ENCODE assay signal across 35 mouse cellular contexts in genomic region chr14:115081728-115082502, GRCm38 (mm10). TPM values are rescaled to one million over a fixed set of nuclear protein-coding genes. Genes with fewer than 3 reads are reported as not detected.
DNase-seq lines count a peak whose midpoint lies in the region; ATAC-seq lines count a peak whose summit lies in the region.
"Had no signal": no experiment of that assay in that cellular context is flagged by ENCODE, and none has a peak within 500 bp of the region (broad histone marks: within the 10 kb centered on the region; RNA-seq: fewer than 3 reads in every experiment).

No protein-coding gene starts in this region.

- H3K4me1 ChIP-seq in embryonic facial prominence, embryonic 14.5 days (ENCODE audit: control insufficient read depth, insufficient read depth, low read length) = no peaks in the 10 kb centered on the region
- no peaks in the 10 kb centered on the region for H3K4me1 ChIP-seq in embryonic facial prominence, embryonic 10.5 days
- no peaks in the 10 kb centered on the region for H3K4me1 ChIP-seq in hindbrain, embryonic 16.5 days (ENCODE audit: control insufficient read depth, insufficient read depth, low read depth, low read length)
- no peaks in the 10 kb centered on the region for H3K4me1 ChIP-seq in hindbrain, embryonic 14.5 days (replicated peaks; ENCODE audit: control insufficient read depth, insufficient read depth, low read length)
- H3K4me1 ChIP-seq in midbrain, embryonic 12.5 days = no peaks in the 10 kb centered on the region; the same call in 1 of the 2 replicates
- peaks cover 4% of the 10 kb centered on the region for H3K4me1 ChIP-seq in midbrain, embryonic 10.5 days
- H3K4me1 ChIP-seq in midbrain, embryonic 16.5 days (ENCODE audit: control insufficient read depth, insufficient read depth, low read length) = 0 out of 2 replicates have a peak, but pooled peaks cover 2% of the 10 kb centered on the region
- H3K4me1 ChIP-seq: embryonic facial prominence, embryonic 12.5 days; heart, embryonic 10.5 days; heart, embryonic 15.5 days; limb, embryonic 13.5 days; liver, embryonic 12.5 days had no signal

- no peak overlapping the region for H3K4me2 ChIP-seq in embryonic facial prominence, embryonic 14.5 days (ENCODE audit: low read depth, low read length)
- no peak overlapping the region for H3K4me2 ChIP-seq in hindbrain, embryonic 16.5 days (ENCODE audit: low read length)
- no peak overlapping the region for H3K4me2 ChIP-seq in hindbrain, embryonic 14.5 days (replicated peaks)
- H3K4me2 ChIP-seq in midbrain, embryonic 12.5 days (replicated peaks) = no peak overlapping the region
- no peak overlapping the region for H3K4me2 ChIP-seq in midbrain, embryonic 16.5 days (ENCODE audit: low read length)
- H3K4me2 ChIP-seq: embryonic facial prominence, embryonic 12.5 days; heart, embryonic 15.5 days; limb, embryonic 13.5 days; liver, embryonic 12.5 days had no signal

- no peak overlapping the region for H3K9ac ChIP-seq in embryonic facial prominence, embryonic 14.5 days (ENCODE audit: low read depth, low read length)
- no peak overlapping the region for H3K9ac ChIP-seq in hindbrain, embryonic 16.5 days (ENCODE audit: low read depth, low read length)
- no peak overlapping the region for H3K9ac ChIP-seq in hindbrain, embryonic 14.5 days
- H3K9ac ChIP-seq in midbrain, embryonic 12.5 days (replicated peaks) = no peak overlapping the region
- H3K9ac ChIP-seq in midbrain, embryonic 16.5 days (ENCODE audit: low read depth, low read length) = no peak overlapping the region
- H3K9ac ChIP-seq: embryonic facial prominence, embryonic 12.5 days; heart, embryonic 15.5 days; limb, embryonic 13.5 days; liver, embryonic 12.5 days; liver, postnatal 0 days had no signal

- peak; percentile 62; the same call in 1 of the 2 replicates for ATAC-seq in embryonic facial prominence, embryonic 14.5 days (ENCODE audit: low read depth)
- peak; percentile 63; the same call in 1 of the 2 replicates for ATAC-seq in hindbrain, embryonic 16.5 days
- ATAC-seq in hindbrain, embryonic 14.5 days (ENCODE audit: low FRiP score) = no peak
- peak; percentile 42; the same call in 1 of the 2 replicates for ATAC-seq in midbrain, embryonic 12.5 days (ENCODE audit: low FRiP score, low read depth)
- ATAC-seq in midbrain, embryonic 16.5 days = peak; percentile 64
- ATAC-seq: activated CD4-positive, CD25-positive, alpha-beta regulatory T cell, adult 4 months; intestine, postnatal 0 days; liver, embryonic 12.5 days; liver, postnatal 0 days had no signal

- no peaks in the 10 kb centered on the region for H3K9me3 ChIP-seq in embryonic facial prominence, embryonic 14.5 days (ENCODE audit: control insufficient read depth, low read length)
- H3K9me3 ChIP-seq in embryonic facial prominence, embryonic 10.5 days = no peaks in the 10 kb centered on the region
- no peaks in the 10 kb centered on the region for H3K9me3 ChIP-seq in hindbrain, embryonic 16.5 days (ENCODE audit: control insufficient read depth, low read length)
- H3K9me3 ChIP-seq in hindbrain, embryonic 14.5 days (ENCODE audit: control insufficient read depth, low read length) = no peaks in the 10 kb centered on the region
- H3K9me3 ChIP-seq in midbrain, embryonic 12.5 days = no peaks in the 10 kb centered on the region
- no peaks in the 10 kb centered on the region for H3K9me3 ChIP-seq in midbrain, embryonic 10.5 days (replicated peaks)
- H3K9me3 ChIP-seq in midbrain, embryonic 16.5 days (replicated peaks; ENCODE audit: control insufficient read depth, low read length, poor library complexity, severe bottlenecking) = no peaks in the 10 kb centered on the region
- H3K9me3 ChIP-seq: embryonic facial prominence, embryonic 12.5 days; heart, embryonic 10.5 days; heart, embryonic 15.5 days; limb, embryonic 13.5 days; liver, embryonic 12.5 days had no signal

- no peak overlapping the region for H3K27ac ChIP-seq in embryonic facial prominence, embryonic 14.5 days (replicated peaks; ENCODE audit: low read depth, low read length)
- H3K27ac ChIP-seq in embryonic facial prominence, embryonic 10.5 days (replicated peaks) = no peak overlapping the region
- H3K27ac ChIP-seq in hindbrain, embryonic 16.5 days (ENCODE audit: low read depth, low read length) = no peak overlapping the region
- H3K27ac ChIP-seq in hindbrain, embryonic 14.5 days = no peak overlapping the region
- no peak overlapping the region for H3K27ac ChIP-seq in midbrain, embryonic 12.5 days (replicated peaks)
- no peak overlapping the region for H3K27ac ChIP-seq in midbrain, embryonic 10.5 days (replicated peaks)
- H3K27ac ChIP-seq in midbrain, embryonic 16.5 days (ENCODE audit: low read length) = no peak overlapping the region
- H3K27ac ChIP-seq: embryonic facial prominence, embryonic 12.5 days; heart, embryonic 10.5 days; heart, embryonic 15.5 days; limb, embryonic 13.5 days; liver, embryonic 12.5 days; stomach, postnatal 0 days had no signal

- no peak for DNase-seq in embryonic facial prominence, embryonic 14.5 days (ENCODE audit: low spot score)
- no peak for DNase-seq in embryonic facial prominence, embryonic 10.5 days (ENCODE audit: low spot score)
- no peak for DNase-seq in hindbrain, embryonic 14.5 days (ENCODE audit: low spot score)
- DNase-seq in midbrain, embryonic 10.5 days (ENCODE audit: low spot score) = no peak
- DNase-seq in right cerebral cortex, adult 2 months (ENCODE audit: low spot score in 2 of 2) = no peak
- DNase-seq: adrenal gland, adult 2 months; adrenal gland, postnatal 36 days; cerebellum, adult 2 months; cerebellum, postnatal 25 days; gastrocnemius, postnatal 10 days; heart, postnatal 36 days; kidney, adult 9 months; kidney, postnatal 10 days; layer of hippocampus, adult 9-11 months; liver, postnatal 0 days; lung, postnatal 36 days; retina, postnatal 1 day; right cerebral cortex, postnatal 25 days; spleen, adult 18-20 months; thymus, adult 18-20 months; thymus, postnatal 25 days had no signal

- H3K4me3 ChIP-seq in embryonic facial prominence, embryonic 14.5 days (ENCODE audit: low read depth, low read length) = no peak overlapping the region
- H3K4me3 ChIP-seq in embryonic facial prominence, embryonic 10.5 days = no peak overlapping the region
- no peak overlapping the region for H3K4me3 ChIP-seq in hindbrain, embryonic 16.5 days (ENCODE audit: low read length)
- no peak overlapping the region for H3K4me3 ChIP-seq in hindbrain, embryonic 14.5 days (replicated peaks; ENCODE audit: low read length)
- no peak overlapping the region for H3K4me3 ChIP-seq in midbrain, embryonic 12.5 days
- H3K4me3 ChIP-seq in midbrain, embryonic 10.5 days = no peak overlapping the region
- no peak overlapping the region for H3K4me3 ChIP-seq in midbrain, embryonic 16.5 days (ENCODE audit: low read depth, low read length)
- H3K4me3 ChIP-seq: embryonic facial prominence, embryonic 12.5 days; heart, embryonic 10.5 days; heart, embryonic 15.5 days; limb, embryonic 13.5 days; liver, embryonic 12.5 days had no signal

- H3K27me3 ChIP-seq in embryonic facial prominence, embryonic 14.5 days (replicated peaks; ENCODE audit: control insufficient read depth, insufficient read depth, low read length) = no peaks in the 10 kb centered on the region
- 0 out of 2 replicates have a peak, but pooled peaks cover 1% of the 10 kb centered on the region for H3K27me3 ChIP-seq in embryonic facial prominence, embryonic 10.5 days (replicated peaks; ENCODE audit: low read depth, poor library complexity, severe bottlenecking)
- H3K27me3 ChIP-seq in hindbrain, embryonic 16.5 days (replicated peaks; ENCODE audit: control insufficient read depth, insufficient read depth, low read length) = no peaks in the 10 kb centered on the region
- no peaks in the 10 kb centered on the region for H3K27me3 ChIP-seq in hindbrain, embryonic 14.5 days (ENCODE audit: control insufficient read depth, insufficient read depth, low read length)
- no peaks in the 10 kb centered on the region; the same call in 1 of the 2 replicates for H3K27me3 ChIP-seq in midbrain, embryonic 12.5 days
- no peaks in the 10 kb centered on the region for H3K27me3 ChIP-seq in midbrain, embryonic 10.5 days (ENCODE audit: low read depth, poor library complexity, severe bottlenecking)
- no peaks in the 10 kb centered on the region for H3K27me3 ChIP-seq in midbrain, embryonic 16.5 days (ENCODE audit: control insufficient read depth, insufficient read depth, low read depth, low read length)
- H3K27me3 ChIP-seq: CH12.LX; embryonic facial prominence, embryonic 12.5 days; heart, embryonic 15.5 days; limb, embryonic 13.5 days; liver, embryonic 12.5 days had no signal

- 79% methylated on average over 12 of the region's 12 CpGs for WGBS in embryonic facial prominence, embryonic 14.5 days
- 86% methylated on average over 12 of the region's 12 CpGs for WGBS in embryonic facial prominence, embryonic 10.5 days
- 66% methylated on average over 12 of the region's 12 CpGs for WGBS in hindbrain, embryonic 16.5 days
- WGBS in hindbrain, embryonic 14.5 days = 63% methylated on average over 12 of the region's 12 CpGs
- WGBS in midbrain, embryonic 12.5 days = 69% methylated on average over 12 of the region's 12 CpGs
- WGBS in midbrain, embryonic 10.5 days = 87% methylated on average over 12 of the region's 12 CpGs
- WGBS in midbrain, embryonic 16.5 days = 57% methylated on average over 12 of the region's 12 CpGs

- H3K36me3 ChIP-seq in embryonic facial prominence, embryonic 14.5 days (ENCODE audit: control insufficient read depth, insufficient read depth, low read length) = no peaks in the 10 kb centered on the region
- no peaks in the 10 kb centered on the region for H3K36me3 ChIP-seq in embryonic facial prominence, embryonic 10.5 days (replicated peaks)
- no peaks in the 10 kb centered on the region for H3K36me3 ChIP-seq in hindbrain, embryonic 16.5 days (ENCODE audit: control insufficient read depth, insufficient read depth, low read length)
- H3K36me3 ChIP-seq in hindbrain, embryonic 14.5 days (replicated peaks; ENCODE audit: control insufficient read depth, insufficient read depth) = no peaks in the 10 kb centered on the region
- no peaks in the 10 kb centered on the region for H3K36me3 ChIP-seq in midbrain, embryonic 12.5 days
- no peaks in the 10 kb centered on the region for H3K36me3 ChIP-seq in midbrain, embryonic 10.5 days
- H3K36me3 ChIP-seq in midbrain, embryonic 16.5 days (ENCODE audit: control insufficient read depth, insufficient read depth, low read length) = no peaks in the 10 kb centered on the region
- H3K36me3 ChIP-seq: embryonic facial prominence, embryonic 12.5 days; heart, embryonic 10.5 days; heart, embryonic 15.5 days; limb, embryonic 13.5 days; liver, embryonic 12.5 days had no signal

RNA-seq across cellular contexts. Expression of gene Gpc5, which starts 10.1 kb away (rescaled TPM):
- 0.31 and 0.48 TPM in 2 replicates for polyA plus RNA-seq in embryonic facial prominence, embryonic 14.5 days (2014; fragmentation: Nextera tagmentation; extraction: Ambion mirVana)
- polyA plus RNA-seq in embryonic facial prominence, embryonic 10.5 days (2016; fragmentation: Nextera tagmentation; extraction: Ambion mirVana) = 1.5 and 1.6 TPM in 2 replicates
- polyA plus RNA-seq in hindbrain, embryonic 16.5 days (2015; fragmentation: Nextera tagmentation; extraction: Ambion mirVana) = 12.5 and 15.4 TPM in 2 replicates
- polyA plus RNA-seq in hindbrain, embryonic 14.5 days (2014; fragmentation: Nextera tagmentation; extraction: Ambion mirVana) = 11.9 and 12.3 TPM in 2 replicates
- 1.4 and 1.5 TPM in 2 replicates for polyA plus RNA-seq in midbrain, embryonic 12.5 days (2016; fragmentation: Nextera tagmentation; extraction: Ambion mirVana)
- 0.30 and 0.83 TPM in 2 replicates for polyA plus RNA-seq in midbrain, embryonic 10.5 days (2016; fragmentation: Nextera tagmentation; extraction: Ambion mirVana)
- 7.4 and 10.4 TPM in 2 replicates for polyA plus RNA-seq in midbrain, embryonic 16.5 days (2015; fragmentation: Nextera tagmentation; extraction: Ambion mirVana)
- polyA plus RNA-seq: activated CD4-positive, CD25-positive, alpha-beta regulatory T cell, adult 4 months; C2C12; large intestine, adult 2 months; liver, embryonic 12.5 days; liver, postnatal 0 days had no signal
